Mouse (Mus musculus) cortical plate, adult 2 months (tissue): Measurements from ENCODE around the gene Atxn2l.

Experiments
- CTCF ChIP-seq: fragments of 200-500 bp; IDR thresholded peaks from 2 replicates; pipeline ENCODE4 v1.5.1; 2011; ENCODE audit warnings: mild to moderate bottlenecking, control low read depth, low read length; ENCODE audit not compliant: insufficient read depth; ENCODE audit errors: extremely low read depth
- POLR2A ChIP-seq: fragments of 200-500 bp; IDR thresholded peaks from 2 replicates; pipeline ENCODE4 v1.6.1; 2011; ENCODE audit warnings: mild to moderate bottlenecking, low read length, control low read depth; ENCODE audit not compliant: insufficient read depth; ENCODE audit errors: extremely low read depth

- TF ChIP-seq CTCF: no peak
- TF ChIP-seq POLR2A: no peak
Measured at GRCm38 (mm10) chr7:126456382-126457266, 46.6 kb downstream of the Atxn2l start.
